Mouse (Mus musculus) thymus, adult 18-20 months (tissue): ENCODE results near the gene Cers5.
"Not testable (repeated sequence)": the region's sequence is repeated elsewhere in the genome, so short reads cannot be mapped to it uniquely, and the experiment has no call there.

Experiments used
- DNase-seq, 2 experiments: peaks; one replicate each; pipeline ENCODE4 v3.0.0; 2022; ENCODE audit warnings: mixed read lengths in 2 of 2

Cers5 gene

DNA sequence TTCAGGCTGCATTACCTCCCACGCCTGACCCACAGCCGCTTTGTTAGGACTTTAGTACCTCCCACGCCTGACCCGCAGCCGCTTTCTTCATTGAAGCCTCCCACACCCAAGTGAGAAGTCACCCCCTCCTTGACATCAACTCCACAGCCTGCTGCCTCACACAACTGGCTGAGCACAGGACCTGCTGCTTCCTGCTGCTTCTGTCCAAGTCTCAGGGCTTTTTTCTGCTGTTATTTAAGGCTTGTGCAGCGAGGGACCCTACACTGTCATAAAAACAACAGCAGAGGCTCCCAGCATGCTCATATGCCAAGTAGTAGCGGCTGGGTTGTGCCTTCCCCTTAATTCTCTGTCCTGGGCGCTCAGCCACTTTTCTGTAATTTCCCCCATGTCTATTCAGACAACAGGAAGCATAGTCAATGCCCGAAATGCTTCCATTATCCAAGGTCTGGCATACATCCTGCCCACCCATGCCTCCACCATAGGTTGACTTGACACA lies 15.0 kb upstream of the Cers5 start:
- no peak for DNase-seq

DNA sequence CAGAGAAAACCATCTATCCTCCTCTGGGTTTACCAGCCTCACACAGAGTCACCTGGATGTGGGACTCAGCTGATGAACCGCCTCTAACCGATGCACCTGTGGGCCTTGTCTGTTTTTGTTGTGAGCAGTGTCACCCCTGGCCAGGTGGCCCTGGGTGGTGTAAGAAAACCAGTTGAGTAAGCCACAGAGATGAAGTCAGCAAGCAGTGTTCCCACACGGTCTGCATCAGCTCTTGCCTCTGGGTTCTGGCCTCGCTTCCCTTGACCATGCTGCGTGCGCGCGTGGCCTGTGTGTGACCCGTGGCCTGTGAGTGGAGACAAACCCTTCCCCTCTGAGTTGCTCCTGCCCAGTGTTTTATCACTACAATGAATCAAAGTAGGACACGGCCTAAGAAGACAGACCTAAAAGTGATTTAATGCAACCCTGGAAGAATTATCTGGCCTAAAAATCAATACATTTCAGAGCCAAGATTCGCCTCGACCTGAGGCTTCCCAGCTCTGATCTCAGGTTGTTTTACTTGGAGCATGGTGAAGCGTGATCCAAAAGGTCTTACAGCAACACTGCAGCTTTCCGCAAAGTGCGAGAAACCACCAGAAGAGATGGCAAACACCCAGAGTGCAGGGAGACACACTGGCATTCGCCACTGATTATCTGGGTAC lies 6.1 kb upstream of the Cers5 start:
- no peak for DNase-seq

DNA sequence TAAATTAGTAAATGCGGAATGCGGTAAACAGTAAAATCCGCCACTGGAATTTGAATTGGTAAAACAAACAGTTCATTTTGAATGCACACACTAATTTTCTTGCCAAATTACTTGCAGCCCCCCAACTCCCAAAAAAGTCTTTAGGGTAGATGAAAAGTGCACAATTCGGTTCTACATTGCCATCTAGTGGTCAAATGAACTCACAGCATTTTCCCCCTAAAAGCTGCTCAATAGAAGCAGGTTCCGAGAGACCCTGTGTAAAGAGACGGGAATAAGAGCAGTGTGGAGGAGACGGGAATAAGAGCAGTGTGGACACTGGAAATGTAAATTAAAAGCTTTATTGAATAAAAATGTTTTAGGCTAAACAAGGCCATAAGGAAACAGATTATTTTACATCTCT lies 5.5 kb upstream of the Cers5 start:
- DNase-seq: no peak

DNA sequence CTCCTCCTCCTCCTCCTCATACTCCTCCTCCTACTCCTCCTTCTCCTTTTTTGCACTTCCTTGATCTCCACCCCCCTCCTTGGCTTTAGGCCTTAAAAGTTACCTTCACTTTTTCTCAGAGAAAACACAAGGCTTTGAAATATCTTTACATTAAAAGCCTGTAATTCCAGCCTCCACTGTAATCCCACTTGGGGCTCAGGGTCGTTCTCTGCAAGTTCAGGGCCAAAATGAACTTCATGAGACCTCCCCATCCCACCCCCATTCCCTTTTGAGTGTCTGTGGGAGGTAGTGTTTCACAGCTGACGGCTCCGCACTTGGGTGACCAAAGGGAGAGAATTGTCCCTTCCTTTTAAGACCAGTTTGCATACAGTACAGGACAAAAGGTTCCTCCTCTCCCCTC lies 240 bp upstream of the Cers5 start:
- DNase-seq: no peak

DNA sequence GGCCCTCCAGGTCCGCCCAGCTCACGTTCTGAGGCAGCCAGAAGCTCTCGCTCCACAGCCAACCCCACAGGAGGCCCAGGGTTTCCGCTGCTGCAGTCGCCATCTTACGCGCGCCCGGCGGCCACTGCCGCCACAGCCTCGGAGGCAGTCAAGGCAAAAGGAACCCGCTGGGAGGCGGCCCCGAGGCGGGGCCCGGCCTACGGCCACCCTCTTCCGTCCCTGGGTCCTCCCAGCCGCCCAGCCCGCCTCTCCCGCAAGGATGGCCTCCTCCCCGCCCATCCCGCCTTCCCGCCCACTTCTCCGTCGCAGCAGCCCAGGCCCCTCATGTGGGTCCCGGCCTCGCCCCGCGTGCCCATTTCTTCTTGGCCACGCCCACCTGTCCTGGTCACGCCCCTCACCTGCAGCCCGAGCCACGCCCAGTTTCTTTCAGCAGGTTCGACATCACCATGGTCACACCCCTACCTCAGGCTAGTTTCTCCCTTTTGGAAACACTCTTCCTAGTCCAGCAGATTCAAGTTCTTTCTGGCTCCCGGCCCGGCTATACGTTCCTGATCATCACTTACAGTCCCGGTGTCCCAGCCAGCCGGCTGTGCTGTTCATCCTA lies 306 bp downstream of the Cers5 start:
- peak; percentile 77 to 86 for DNase-seq

DNA sequence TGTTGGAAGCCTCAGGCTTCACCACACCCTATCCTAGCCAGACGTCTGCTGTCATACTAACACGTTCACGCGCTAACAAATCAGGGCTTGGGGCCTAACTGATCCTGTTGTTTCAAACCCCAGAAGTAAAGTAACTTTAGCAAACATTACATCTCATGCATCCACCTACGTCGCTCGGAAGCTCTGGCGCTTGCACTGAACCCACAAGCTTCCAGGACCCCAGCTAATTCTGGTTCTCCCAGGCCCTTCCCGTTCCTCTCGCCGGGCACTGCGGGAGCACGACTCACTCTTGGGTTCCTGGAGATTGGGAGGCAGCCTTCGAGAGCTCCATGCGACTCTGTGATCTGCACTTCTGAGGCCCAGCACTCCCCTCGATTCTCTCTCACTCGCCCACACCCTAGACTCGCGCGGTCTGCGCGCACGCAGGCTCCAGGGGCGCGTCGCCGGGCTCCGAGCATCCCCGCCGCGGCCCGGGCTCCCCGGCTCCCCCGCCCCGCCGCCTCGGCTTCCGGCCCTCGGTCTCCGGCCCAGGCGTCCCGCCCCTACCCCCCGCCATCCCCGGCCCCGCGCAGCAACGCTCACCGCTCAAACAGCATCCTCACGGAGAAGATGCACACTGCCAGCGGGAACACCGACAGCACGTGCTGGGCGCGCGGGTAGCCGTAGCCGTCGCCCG lies 946 bp downstream of the Cers5 start:
- DNase-seq: no peak

DNA sequence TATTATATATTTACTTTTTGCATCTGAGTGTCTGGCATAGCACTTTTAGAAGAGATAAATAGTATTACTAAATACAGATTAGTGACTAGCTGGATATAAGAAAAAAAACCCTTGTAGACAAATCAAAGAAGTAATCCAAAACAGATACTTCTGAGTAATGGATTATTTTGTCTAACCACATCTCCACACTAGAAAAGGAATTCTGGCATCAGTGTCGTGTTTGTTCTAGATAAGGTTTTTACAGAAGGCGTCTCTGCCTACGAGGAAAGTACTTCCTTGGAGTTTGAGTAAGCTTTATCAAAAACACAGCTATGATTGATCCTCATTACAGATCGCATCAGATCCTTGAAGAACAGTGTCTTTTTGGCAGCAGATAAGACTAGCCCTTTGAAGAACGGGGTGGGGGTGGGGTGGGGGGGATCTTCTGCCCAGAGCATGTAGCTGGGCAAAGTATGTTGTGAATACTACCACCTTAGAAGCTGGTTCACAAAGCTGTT lies 1.6 kb downstream of the Cers5 start:
- DNase-seq: no peak

DNA sequence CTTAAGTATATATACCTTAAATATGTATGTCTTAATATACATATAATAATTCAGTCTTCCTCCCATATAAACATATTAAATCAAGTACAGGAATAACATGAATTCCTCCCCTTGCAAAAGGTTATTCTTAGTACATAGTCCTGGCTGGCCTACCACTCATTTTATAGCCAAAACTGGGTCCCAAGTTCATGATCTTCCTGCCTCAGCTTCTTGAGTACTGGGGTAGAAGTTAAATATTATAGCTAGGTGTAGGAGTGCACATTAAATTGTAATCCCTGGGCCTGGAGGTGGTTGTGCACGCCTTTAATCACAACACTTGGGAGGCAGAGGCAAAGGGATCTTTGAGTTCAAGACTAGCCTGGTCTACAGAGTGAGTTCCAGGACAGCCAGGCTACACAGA lies 3.9 kb downstream of the Cers5 start:
- no peak for DNase-seq

DNA sequence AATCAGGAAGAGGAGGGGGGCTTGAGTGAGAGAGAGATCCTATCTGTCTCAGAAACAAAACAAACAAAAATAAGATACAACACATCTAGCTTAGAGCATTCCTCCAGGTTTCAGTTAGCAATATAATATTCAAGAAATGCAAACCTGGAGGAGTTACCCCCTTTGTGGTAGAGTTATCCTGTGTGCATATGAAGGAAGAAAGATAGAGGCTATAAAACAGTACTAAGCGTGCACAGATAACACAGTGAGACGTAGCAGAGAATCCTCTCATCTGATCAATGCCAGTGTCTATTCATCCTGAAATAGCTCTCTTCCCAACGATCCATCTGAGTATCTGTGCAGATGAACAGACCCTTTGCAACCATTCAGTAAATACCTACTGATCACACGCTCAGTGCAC lies 5.2 kb downstream of the Cers5 start:
- DNase-seq: no peak

DNA sequence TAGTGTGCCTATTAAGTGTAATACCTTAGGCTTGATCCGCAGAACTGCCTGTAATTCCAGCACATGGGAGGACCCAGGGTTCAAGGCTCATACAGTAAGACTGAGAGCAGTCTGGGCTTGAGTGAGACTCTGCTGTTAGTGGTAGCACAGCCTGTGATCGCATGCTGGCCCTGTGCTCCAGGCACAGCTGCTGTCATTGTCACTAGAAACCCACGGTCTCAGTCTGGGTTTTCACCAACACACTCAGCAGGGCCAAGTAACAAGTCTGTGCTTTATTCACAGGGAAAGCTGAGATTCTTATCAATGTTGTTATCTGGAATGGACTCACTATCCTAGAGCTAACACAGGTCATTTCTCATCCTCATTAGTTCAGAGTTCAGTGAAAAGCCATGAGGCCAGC lies 18.5 kb downstream of the Cers5 start:
- no peak for DNase-seq

DNA sequence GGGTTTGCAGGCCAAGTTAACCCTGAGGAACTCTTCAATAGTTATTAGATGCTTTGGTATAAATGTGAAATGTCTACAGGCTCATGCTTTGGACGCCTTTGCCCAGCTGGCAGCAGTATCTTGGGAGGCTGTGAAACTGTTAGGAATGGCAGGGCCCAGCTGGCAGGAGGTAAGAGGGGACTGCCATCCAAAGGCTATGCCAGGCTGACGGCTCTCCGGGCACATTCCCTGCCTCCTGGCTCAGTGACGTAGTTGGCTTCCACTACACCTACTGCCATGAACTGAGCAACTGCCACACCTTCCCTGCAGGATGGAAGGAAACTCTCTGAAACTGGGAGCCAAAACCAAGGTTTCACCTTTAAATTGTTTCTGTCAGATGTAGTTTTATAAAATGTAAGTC lies 32.5 kb downstream of the Cers5 start:
- no peak for DNase-seq

DNA sequence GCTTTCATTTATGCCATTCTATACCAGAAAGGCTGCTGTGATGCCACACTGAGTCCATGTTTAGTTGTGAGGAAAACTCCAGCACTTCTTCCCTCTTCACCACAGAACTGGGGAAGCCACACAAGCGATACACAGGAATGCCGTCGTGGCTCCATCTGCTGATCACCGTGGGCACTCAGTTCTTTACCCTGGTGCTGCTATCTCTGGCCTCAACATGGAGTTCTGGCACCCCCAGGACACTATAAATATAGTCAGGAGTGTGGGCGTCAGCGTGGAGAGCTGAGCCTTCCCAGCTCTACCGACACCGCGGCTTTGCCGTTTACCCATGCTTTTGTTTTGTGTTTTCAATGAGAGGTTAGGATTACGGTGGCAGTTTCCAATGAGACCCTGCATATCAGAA lies 36.0 kb downstream of the Cers5 start:
- no peak for DNase-seq

DNA sequence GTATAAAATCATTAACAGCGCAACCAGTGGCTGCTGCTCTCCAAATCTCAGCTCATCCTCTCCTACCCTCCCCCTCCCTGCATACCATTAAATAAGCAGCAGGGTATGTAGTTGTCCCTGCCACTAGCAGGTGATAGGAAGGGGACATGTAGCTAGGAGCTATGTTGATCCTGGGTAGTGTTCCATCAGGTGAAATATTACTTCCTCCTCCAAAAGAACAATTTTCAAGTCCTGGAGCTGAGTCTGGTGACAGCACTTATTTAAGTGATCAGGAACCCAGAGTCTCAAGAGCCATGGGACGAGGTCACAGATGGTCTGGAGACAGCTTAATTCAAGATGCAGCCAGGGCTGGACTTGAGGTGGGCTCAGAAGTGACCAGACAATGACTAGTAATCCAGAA lies 37.1 kb downstream of the Cers5 start:
- DNase-seq: peak; percentile 100

DNA sequence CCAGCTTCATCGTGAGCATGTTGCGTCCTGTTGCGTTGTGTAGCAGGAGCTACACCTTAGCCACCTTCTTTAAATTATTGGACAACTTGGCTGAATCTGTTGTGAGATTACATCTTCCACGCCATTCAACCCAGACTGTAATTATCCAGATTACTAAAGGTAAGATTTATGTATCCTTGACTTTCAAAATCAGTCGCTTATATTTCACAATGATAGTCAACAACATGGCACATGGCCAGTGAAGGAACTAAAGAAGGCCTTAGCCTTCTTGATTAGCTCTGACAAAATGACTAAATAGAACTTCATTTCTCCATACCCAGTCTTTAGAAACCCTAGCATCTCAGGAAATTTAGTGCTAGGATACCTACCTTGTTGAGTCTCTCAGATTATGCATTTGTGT lies 39.5 kb downstream of the Cers5 start:
- DNase-seq: no peak

DNA sequence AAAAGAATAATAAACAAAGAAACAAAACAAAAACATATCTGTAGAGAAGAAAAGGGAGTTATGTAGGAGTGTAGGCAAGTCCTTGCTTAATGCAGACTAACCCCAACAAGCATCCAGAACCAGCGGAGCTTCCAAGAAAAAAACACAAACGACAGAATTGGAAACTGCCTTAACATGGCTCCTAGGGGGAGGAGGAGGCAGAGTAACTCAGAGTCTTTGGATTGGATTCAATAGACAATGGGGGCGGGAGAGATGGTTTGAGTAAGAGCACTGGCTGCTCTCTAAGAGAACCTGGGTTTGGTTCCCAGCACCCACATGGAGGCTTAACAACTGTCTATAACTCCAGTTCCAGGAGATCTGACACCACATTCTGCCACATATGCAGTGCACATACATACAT lies 41.0 kb downstream of the Cers5 start:
- DNase-seq: no peak

DNA sequence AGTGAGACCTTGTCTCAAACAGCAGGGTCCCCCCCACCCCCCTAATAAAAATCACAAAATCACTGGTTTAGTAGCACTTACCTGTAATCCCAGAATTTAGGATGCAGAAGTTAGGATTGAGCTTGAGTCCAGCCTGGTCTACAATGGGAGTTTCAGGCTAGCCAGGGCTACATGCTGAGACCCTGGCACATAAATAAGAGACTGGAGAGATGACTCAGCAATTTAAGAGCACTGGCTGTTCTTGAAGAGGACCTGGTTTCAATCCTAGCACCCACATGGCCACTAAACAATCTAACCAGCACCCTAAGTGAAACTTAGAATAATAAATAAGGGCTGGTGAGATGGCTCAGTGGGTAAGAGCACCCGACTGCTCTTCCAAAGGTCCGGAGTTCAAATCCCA lies 41.5 kb downstream of the Cers5 start:
- no peak for DNase-seq

DNA sequence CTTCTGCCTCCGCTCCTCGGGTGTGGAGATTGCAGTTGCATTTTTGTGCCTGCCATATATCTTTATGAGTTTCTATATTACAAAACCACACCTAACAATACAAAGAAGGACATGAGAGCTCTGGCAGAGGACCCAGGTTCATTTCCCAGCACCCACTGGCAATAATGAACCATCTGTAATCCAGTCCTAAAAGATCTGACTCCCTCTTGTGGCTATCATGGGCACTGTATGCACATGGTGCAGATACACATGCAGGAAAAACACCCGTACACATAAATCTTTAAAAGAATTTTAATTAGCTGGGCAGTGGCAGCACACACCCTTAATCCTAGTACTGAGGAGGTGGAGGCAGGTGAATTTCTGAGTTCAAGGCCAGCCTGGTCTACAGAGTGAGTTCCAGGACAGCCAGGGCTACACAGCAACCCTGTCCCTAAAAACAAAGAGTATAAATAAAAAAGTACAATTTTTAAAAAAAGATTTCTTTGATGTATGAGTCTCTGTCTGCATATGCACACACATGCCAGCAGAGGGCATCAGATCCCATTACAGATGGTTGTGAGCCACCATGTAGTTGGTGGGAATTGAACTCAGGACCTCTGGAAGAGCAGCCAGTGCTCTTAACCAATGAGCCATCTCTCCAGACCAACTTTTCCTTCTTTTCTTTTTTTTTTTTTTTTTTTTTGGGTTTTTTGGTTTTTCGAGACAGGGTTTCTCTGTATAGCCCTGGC lies 43.5 kb downstream of the Cers5 start:
- DNase-seq: no peak

DNA sequence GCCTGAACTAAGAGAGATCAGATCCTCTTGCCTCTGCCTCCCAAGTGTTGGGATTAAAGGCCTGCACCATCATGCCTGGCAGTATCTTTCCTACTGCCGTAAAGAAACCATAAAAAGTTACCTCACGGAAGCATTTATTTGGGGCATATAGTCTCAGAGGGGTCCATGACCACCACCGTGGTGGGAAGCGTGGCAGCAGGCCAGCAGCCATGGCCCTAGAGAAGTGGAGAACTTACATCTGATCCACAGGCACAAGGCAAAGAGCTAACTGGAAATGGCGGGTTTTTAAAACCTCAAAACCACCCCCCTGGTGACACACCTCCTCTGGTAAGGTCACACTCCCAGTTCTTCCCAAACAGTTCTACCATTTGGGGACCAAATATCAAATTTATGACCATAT lies 44.5 kb downstream of the Cers5 start:
- no peak for DNase-seq

DNA sequence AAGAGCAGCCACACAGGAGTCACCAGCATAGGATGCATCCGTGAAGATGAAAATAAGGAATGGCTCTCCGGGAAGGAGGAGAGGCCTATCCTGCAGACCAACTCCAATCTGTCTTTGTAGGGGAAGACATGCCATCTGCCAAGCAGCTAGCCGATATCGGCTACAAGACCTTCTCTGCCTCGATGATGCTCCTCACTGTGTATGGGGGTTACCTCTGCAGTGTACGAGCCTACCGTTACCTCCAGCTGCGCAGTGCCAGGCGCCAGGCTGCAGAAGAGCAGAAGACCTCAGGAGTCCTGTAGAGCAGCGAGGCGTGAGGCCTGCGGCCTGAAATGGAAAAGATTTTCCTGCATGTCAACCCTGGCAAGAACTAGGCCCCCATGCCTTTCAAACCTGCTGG lies 45.2 kb downstream of the Cers5 start:
- DNase-seq: no peak

DNA sequence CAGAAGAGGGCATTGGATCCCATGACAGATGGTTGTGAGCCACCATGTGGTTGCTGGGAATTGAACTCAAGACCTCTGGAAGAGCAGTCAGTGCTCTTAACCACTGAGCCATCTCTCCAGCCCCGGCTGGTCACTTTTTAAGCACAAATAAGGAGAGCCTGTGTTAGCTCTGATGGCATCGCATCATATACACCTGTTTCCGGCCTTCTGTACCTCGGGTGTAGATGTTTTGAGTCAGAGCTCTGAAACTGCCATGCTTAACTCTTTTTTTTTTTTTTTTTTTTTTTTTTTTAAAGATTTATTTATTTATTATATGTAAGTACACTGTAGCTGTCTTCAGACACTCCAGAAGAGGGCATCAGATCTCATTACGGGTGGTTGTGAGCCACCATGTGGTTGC lies 45.6 kb downstream of the Cers5 start:
- not testable (repeated sequence) for DNase-seq

DNA sequence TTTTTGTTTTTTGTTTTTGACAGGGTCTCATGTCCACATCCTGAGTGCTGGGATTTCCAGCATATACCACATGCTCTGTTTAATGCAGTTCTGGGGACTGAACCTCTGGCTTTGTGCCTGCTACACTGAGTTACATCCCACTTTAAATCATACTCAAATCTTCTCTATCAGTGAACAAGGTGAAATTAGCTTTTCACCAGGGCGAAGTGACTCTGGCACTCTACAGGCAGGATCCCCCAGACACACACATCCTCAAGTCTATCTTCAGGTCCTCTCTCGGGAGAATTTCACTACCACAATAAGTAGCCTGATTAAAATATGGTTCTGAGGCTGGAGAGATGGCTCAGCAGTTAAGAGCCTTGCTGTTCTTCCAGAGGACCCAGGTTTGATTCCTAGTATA lies 46.1 kb downstream of the Cers5 start:
- no peak for DNase-seq

DNA sequence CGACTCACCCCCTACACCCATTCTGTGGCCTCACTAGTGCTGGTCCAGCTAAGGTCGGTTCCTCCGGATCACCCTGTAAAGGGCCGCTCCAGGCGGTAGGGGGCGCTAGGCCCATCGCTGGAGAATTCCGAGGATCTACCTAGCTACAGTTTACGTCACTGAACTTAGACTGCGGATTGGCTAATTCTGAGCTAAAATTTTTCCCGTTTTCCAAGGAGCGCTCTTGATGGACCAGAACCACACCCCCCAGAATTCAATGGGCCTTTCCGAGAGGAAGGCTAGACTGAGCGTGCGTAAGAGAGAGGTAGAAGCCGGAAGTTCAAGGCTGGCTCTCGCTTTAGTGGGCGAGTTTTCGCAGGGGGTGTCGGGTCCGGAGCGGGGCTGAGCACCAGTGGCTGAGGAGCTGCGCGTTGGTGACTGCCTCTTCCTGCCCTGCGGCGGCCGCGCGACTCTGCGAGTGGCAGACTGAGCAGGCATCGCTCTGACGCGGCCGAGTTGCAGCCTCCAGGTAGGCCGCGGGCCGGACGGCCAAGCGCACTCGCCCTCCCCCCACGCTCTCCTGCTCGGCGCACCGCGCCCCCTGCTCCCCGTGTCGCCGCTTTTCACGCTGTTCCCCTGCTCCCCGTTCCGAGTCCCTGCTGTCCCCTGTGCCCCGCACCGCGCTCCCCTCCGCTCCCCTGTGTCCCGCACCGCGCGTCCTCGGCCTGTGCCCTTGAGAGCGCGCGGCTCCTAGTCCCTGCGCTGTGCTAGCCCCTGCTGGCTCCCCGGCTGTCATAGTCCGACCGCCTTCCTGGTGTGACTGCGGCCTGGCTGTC lies 47.1 kb downstream of the Cers5 start, which contains the start of gene Cox14:
Cox14 (plus strand) TSS at position 278 of the 815 bp plus-strand sequence.
- DNase-seq: peak; percentile 87 to 94
